Mouse (Mus musculus): ENCODE measurements at regions not wholly inside any gene's neighbourhood (a gene's known extent, or its start where the extent isn't known, plus 50 kb on each side); places are given as distances from the start of the nearest gene placed in this dataset.

DNA sequence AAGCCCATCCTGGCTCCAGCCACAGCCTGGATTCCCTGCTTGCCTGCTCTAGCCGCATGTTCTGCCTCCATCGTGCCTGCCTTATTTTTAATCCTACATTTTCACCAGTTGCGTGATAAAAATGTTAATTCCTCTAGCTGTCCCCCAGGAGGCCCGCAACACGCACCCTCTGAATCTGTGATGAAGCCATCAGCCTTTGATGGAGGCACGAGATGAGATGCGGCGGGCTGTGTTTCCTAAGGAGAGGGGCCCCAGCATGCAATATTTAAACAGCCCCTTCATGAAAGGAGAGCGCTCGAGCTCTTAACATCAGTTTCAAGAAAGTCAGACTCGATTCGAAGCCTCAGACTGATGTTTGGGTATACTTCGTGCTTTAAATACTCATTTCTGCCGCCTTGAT, 76.3 kb downstream of the Nptx2 start:
- no peak for DNase-seq

DNA sequence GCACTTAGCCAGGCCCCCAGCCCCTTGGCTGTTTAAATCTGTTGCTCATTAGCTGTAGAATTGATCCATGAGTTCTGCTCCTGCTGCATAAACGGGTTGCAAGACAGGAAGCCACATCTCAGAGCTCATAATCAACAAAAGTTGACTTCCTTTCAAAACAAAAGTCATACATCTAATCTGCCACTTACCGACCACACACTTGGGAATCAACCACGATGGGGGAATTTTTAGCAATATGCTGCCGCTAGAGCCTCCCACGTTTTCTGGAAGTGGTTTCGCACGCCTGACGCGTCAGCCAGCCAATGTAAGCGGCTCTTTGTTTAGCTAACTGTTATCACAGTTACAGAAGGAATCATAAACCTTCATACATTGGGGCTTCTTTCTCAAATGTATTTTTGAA, 77.7 kb downstream of the Nptx2 start:
- peak; percentile 67 for DNase-seq

DNA sequence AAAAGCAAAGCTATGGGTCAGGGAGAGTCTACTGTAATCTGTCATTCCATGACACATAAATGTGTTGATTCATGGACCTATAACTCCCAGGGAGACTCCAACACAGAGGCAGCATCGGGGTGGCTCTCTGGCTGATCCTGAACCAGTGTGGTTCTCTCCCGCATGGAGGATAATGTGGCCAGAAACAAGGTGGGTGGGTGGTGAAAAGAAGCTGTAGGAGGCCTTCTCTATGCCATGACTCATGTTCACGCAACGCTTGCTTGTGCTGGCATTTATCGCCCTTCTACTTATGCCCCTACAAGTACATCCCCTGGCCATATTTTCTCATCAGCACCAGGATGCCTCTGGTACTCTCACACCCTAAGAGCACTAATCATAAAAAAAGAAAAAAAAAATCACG, 86.6 kb downstream of the Nptx2 start:
- no peak for DNase-seq

DNA sequence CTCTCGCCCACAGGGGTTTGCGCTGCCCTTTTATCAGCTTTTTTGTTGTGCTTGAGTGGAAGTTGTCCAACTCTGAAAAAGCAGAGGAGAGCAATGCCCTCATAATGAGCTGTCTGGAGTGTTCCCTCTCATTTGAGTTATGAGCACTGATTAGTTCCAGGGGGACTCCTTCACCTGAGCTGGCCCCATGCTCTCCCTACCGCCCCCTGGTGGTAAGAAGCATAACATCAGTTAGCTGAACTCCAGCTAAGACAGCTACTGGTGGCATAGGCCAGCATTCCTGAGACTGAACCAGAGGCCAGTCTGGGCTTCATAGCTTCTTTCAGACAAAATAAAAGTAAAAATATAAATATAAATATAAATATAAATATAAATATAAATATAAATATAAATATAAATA, 92.9 kb downstream of the Nptx2 start:
- no peak for DNase-seq

DNA sequence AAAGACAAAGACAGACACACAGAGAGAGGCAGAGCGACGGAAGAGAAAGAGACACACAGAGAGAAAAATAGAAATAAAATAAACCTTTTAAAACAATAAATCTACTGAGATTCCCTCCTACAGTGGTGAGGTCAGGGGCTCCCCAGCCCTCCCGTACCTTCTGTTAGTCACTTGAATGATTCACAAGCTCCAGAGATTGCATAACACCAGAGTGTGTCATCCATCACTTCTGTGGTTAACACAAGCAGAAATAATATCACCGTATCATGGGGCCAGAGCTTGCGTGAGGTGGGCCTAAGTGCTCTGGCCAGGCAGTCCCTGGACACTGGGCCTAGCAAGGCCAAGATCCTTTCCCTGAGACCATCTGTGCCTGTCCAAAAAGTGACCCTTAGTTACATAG, 93.9 kb downstream of the Nptx2 start:
- no peak for DNase-seq

DNA sequence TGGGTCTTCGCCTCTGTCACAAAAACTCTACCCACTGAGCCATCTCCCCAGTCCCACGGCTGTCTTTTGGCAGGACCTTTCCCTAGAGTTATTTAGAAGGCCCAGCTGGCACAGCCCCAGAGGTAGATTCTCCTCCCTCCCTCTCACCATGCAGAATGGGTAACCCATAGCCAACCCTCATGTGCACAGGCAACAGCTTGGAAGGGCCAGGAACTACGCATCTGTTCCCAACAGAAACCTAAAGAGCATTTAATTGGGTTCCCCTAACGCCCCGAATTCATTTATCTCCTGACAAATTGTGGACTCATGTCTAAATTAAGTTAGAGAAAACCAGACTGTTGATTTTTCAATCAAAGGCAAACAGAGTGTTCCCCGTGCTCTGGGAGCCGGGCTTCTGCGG, 97.1 kb downstream of the Nptx2 start:
- no peak for DNase-seq

DNA sequence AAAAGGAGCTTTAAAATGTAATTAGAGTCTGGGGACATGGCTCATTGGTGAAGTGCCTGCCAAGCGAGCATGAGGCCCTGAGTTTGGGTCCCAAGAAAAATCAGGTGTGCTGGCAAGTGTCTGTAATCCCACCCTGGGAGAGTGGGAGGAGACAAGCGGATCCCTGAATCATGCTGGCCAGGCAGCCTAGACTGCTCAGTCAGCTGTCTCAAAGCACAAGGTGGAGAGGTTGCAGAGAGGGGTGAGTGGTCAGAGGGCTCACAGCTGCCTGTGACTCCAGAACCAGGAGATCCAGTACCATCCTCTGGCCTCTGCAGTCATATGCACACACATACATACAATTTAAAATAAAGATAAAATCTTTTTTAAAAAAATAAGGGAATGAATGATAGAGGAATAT, 97.7 kb downstream of the Nptx2 start:
- DNase-seq, result no peak

DNA sequence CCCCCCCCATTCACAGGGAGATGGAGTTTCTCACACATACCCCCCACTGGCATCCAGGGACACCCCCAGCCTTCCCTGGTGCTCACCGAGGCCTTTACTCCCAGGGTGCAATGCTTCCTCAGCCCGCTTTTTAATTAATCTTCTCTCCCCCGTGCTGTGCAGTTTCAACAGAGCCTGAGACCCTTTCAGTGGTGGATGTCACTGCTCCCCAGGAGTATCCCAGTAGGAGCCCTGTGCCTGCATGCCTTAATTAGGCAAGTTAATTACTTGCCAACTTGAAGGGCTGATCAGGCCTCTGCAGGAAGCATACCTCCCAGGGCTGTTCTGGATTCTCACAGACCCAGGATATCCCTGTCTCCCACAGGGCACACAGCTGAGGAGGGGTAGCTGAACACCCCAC, 99.7 kb downstream of the Nptx2 start:
- DNase-seq, result no peak

DNA sequence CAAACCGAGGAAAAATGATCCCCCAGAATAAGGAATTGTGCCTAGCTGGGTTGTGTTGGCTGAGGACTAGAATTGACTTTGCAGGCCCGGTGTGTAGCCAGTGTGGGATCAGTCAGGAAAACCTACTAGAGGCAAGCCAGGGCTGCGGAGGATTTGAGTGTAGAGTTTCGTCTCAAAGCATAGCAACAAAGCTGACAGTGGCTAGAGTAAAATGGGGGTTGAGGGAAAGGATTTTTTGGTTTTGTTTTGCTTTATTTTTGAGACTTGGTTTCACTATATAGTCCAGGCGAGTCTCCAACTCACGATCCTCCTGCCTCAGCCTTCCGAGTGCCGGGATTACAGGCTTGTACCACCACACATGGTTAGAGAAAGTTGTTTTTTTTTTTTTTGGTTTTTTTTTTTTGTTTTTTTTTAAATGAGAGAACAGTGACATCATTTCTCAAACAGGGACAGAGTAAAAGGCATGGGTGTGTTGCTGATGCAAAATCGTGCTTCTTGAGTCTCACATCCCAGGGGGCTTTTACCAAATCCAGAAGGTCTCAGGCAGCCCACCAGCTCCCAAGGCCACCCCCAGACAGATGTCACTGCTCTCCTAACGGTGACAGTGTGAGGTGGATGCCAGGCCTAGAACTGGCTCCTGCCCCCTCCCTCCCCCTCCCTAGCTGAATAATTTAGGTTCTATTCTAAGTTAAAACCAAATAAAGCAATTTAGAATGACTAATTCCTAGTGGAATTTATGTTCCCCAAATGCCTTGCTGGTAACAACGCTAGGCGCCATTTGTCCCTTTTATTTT, 101.8 kb downstream of the Nptx2 start:
- peak; percentile 68 for DNase-seq

DNA sequence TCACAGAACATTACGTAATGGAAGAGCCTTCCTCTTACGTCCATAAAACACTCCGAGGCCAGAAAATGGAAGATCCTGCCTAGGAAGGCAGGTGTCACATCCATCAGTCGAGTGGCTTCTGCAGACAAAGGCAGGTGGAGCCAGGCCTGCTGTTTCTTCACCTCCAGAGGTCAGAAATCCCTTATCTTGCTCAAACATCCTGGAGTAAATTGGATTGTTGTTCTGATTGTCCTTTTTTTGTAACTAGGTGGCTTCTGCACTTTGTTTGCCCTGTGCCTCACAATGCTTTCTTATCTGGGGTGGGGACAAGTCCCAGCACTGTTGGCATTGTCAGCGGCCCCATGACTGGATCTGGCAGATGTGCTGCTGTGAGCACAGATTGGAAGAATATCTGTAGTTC, 106.5 kb downstream of the Nptx2 start:
- no peak for DNase-seq

DNA sequence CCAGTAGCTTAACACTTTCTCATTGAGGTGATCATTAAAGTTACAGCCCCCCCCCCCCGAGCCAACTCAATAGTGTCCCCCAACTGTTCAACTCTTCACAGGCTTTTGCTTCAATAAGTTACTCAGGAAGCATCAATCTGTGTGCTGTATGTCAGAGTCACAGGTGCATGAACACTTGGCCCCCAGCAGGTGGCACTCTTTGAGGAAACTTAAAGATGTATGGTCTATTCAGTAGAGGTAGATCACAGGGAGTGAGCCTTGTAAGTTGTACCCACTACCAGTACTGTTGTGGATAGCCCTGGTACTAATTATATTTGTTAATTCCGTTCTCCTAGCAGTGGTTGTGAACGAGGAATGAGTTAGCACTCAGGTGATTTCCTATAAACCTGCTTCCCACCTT, 99.6 kb downstream of the Tmem130 start:
- DNase-seq, result no peak

DNA sequence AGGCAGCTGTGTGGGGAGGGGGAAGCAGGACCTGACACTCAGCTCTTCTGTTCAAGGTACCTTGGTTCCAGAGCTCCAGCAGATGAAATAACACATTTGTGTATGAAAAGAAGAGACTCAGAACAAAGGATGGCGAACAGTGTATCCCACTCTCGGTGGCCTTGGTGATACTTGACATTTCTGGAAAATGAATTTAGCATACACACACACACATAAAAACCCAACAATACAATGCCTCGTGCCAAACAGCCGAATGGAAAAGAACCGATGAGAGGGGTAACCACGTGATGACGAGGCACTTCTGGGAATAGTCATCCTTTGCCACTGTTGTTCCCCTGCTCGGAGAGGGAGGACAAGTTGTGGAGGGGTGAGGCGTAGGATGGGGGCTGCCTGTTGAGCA, 97.6 kb downstream of the Tmem130 start:
- no peak for DNase-seq

DNA sequence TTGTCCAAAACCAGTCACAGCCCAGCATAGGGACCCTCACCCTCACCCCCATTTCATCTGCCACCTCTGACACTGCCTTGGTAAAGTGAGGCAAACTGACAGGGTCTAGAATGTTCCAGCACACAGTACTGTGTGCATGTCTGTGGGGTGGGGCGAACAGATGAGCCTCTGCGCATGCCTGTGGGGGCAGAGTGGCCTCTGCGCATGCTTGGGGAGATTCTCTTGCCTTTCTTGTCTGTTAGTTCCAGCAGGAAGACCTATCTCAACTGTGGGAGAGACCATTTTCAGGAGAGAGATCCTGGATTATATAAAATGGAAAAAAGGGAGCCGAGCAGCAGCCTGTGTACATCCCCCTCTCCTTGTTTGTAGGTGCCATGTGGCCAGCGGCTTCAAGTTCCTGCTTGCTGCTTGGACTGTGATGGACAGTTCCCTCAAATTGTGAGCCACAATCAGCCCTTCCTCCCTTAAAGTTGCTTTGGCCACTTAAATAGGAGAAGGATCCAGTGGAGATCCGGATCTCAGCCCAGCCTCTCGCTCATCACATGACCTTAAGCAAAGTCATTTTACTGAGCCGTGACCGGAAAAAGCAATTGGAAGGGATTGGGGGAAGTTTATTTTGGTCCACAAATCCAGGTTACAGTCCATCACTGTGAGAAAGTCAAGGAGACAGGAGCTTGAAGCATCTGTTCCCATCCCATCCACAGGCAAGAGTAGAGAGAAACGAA, 96.9 kb downstream of the Tmem130 start:
- no peak for DNase-seq

DNA sequence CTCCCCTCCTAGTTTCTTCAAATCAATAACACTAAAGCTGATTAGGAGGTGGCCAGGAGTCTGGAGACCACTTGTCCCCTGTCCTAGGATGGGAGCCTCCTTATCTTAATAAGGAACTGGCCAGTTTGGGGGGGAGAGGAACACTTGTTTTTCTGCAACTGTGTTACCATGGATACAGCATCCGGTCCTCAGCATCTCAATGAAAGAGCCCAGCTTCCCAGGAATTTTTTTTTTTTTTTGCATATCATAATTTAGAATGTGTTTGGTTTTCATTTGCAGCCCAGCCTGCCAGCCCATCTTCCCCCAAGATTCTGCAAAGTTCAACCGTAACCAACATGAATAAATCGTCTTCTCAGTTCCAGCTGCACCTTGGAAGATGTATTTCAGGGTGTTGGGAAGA, 93.6 kb downstream of the Tmem130 start:
- DNase-seq, result no peak

DNA sequence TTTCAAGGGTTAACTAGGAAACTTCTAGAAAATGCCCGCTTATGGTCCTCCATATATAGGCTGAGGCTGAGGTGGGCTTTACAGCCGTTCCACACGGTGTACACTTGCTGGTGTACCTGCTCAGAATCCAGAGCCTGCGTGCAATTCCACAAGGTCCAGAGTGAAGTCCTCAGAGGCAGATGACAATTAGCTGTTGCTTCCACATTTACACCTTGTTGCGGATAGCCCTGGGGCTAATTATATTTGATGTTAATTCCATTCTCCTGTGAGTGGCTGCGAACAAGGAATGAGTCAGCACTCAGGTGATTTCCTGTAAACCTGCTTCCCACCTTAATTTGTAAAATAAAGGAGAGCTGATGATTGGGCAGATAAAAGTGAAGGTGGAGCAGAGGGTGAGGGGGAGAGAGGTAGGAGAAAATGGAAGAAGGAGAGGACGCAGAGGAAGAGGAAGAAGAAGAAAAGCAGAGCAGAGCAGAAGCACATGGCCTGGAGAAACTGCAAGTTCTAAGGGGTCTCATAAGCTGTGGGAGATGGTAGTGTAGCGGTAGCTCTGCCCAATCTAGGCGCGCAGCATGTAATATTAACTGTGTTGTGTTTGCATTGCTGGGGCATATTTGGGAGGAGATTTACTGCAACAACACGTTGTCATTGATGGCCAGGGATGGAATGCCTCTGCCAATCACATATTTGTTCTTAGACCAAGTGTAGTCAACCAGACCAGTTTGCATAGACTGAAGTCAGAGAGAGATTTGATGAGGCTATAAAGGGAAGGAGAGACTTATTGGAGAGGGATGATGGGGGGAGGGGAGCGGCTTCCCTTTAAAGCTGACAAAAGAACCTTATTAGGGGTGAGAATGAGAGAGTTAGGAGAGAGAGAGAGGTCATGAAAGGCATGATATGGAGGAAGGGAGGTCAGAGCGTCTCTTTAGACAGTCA, 82.5 kb downstream of the Tmem130 start:
- DNase-seq, result no peak

DNA sequence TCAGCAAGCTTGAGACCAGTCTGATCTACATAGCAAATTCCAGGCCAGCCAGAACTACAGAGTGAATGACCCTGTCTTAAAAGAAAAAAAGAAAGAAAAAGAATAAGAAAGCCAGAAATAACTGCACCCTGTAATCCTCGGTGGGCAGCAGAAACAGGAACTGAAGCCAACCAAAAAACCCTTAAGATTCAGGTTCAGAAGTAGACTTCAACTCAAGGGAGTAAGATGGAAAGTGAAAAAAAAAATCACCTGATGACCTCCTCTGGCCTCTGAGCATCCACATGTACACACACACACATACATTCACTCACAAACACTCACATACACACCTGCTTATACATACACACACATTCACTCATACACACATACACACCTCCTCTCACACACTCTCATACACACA, 77.4 kb downstream of the Tmem130 start:
- no peak for DNase-seq
